Mouse (Mus musculus) heart, postnatal 36 days (tissue): ENCODE measurements at regions not wholly inside any gene's neighbourhood (a gene's known extent, or its start where the extent isn't known, plus 50 kb on each side); places are given as distances from the start of the nearest gene placed in this dataset.
A peak's percentile ranks its signal among the peaks of the same experiment; 100 is the strongest.
"Not testable (repeated sequence)": the region's sequence is repeated elsewhere in the genome, so short reads cannot be mapped to it uniquely, and the experiment has no call there.

Source experiments
- DNase-seq, 2 experiments: peaks; one replicate each; pipeline ENCODE4 v3.0.0; 2021 to 2022
- intact Hi-C: fragments of 180-260 bp; cut with DNase I; formaldehyde crosslinking; loops from one replicate; pipeline ENCODE4 v1.15.1; 2025

- DNase-seq, intact Hi-C loops: not testable (repeated sequence)
These were observed 207.6 kb downstream of the Snurf start for GRCm38 (mm10) chr7:59797212-59797611.

DNA sequence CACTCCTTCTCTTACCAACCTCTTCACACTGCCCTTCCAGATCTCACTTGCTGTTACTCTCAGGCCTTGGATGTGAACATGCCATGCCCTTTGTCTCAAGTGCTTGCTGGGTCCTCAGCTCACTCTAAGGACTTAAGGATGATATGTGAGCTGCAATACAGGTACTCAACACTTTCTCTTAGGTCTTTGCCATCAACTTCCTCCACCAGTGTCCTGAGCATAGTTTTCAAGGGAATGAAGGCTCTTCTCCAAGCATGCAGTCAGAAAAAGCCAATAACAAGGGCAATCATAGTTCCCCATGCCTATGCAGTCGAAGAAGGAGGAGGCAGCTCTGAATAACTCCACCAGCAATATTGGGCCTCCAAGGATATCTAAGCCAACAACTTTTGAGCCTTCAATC lies 235.1 kb downstream of the Snurf start:
- peak; percentile 3 to 6 for DNase-seq
- intact Hi-C loops, result not testable (repeated sequence)

- peak; percentile 1 to 2 for DNase-seq
These were observed 236.2 kb downstream of the Snurf start for GRCm38 (mm10) chr7:59768641-59769040.

GRCm38 (mm10) chr7:59767325-59767724 lies 237.5 kb downstream of the Snurf start:
- intact Hi-C loops, result not testable (repeated sequence)
- DNase-seq, result peak; percentile 3 to 4

More at GRCm38 (mm10) chr7:59768641-59769040, 236.2 kb downstream of the Snurf start:
- intact Hi-C loops, result not testable (repeated sequence)
